ENCODE assay signal across 7 mouse cellular contexts in genomic region chr9:35424671-35425070, GRCm38 (mm10). TPM values are rescaled to one million over a fixed set of nuclear protein-coding genes. Genes with fewer than 3 reads are reported as not detected.
DNase-seq lines count a peak whose midpoint lies in the region; ATAC-seq and TF ChIP-seq lines count a peak whose summit lies in the region.

No protein-coding gene starts in this region.

- peak overlapping the region; percentile 26 for H3K4me3 ChIP-seq in lung, embryonic 14.5 days (ENCODE audit: low read depth, low read length)
- no peak overlapping the region for H3K4me3 ChIP-seq in lung, adult 2 months (replicated peaks; ENCODE audit: extremely low read depth, low read depth, low read length)
- peak overlapping the region; percentile 35 for H3K4me3 ChIP-seq in embryonic fibroblast, embryonic 13.5 days (ENCODE audit: insufficient read depth, low read length)
- peak overlapping the region; percentile 23 for H3K4me3 ChIP-seq in hindbrain, embryonic 14.5 days (replicated peaks; ENCODE audit: low read length)
- H3K4me3 ChIP-seq in midbrain, embryonic 13.5 days (replicated peaks) = peak overlapping the region; percentile 36

- H3K9me3 ChIP-seq in lung, embryonic 14.5 days (ENCODE audit: low read depth, low read length) = no peaks in the 10 kb centered on the region
- no peaks in the 10 kb centered on the region for H3K9me3 ChIP-seq in hindbrain, embryonic 14.5 days (ENCODE audit: control insufficient read depth, low read length)
- H3K9me3 ChIP-seq in midbrain, embryonic 13.5 days = no peaks in the 10 kb centered on the region

- peak; percentile 12; the same call in 1 of the 2 replicates for TF ChIP-seq CTCF in lung, embryonic 14.5 days (IDR thresholded peaks at IDR 0.05; ENCODE audit: low read depth)
- TF ChIP-seq CTCF in lung, adult 2 months (IDR thresholded peaks at IDR 0.05; ENCODE audit: insufficient read depth, low read length) = no peak
- no peak for TF ChIP-seq CTCF in embryonic fibroblast, embryonic 13.5 days (IDR thresholded peaks at IDR 0.05; ENCODE audit: borderline replicate concordance, insufficient read depth, low read length)

- ATAC-seq in lung, embryonic 14.5 days (ENCODE audit: insufficient read depth) = 0 out of 2 replicates have a peak, but pooled peaks have one; percentile 15
- peak; percentile 28; the same call in 1 of the 2 replicates for ATAC-seq in hindbrain, embryonic 14.5 days (ENCODE audit: low FRiP score)
- peak; percentile 74 for ATAC-seq in midbrain, embryonic 13.5 days
- ATAC-seq in erythroblast, adult 5-6 weeks (replicated peaks; ENCODE audit: low FRiP score, poor library complexity, severe bottlenecking) = no peak

- DNase-seq in lung, embryonic 14.5 days = peak; percentile 71
- DNase-seq in lung, adult 2 months = no peak
- peak; percentile 66 for DNase-seq in hindbrain, embryonic 14.5 days (ENCODE audit: low spot score)
- peak; percentile 87 for DNase-seq in telencephalon, adult 2 months (ENCODE audit: low read depth, low spot score)

- no peaks in the 10 kb centered on the region for H3K36me3 ChIP-seq in lung, embryonic 14.5 days (ENCODE audit: insufficient read depth)
- H3K36me3 ChIP-seq in hindbrain, embryonic 14.5 days (replicated peaks; ENCODE audit: control insufficient read depth, insufficient read depth) = no peaks in the 10 kb centered on the region
- no peaks in the 10 kb centered on the region for H3K36me3 ChIP-seq in midbrain, embryonic 13.5 days

- H3K9ac ChIP-seq in lung, embryonic 14.5 days = peak overlapping the region; percentile 14; the same call in 1 of the 2 replicates
- H3K9ac ChIP-seq in hindbrain, embryonic 14.5 days = peak overlapping the region; percentile 25
- H3K9ac ChIP-seq in midbrain, embryonic 13.5 days (replicated peaks) = peak overlapping the region; percentile 55; the same call in 1 of the 2 replicates

- TF ChIP-seq POLR2A in lung, adult 2 months (IDR thresholded peaks at IDR 0.05; ENCODE audit: borderline replicate concordance, extremely low read depth, low read depth, low read length) = no peak
- no peak for TF ChIP-seq POLR2A in embryonic fibroblast, embryonic 13.5 days (IDR thresholded peaks at IDR 0.05; ENCODE audit: low read depth, low read length)

- no peaks in the 10 kb centered on the region for H3K4me1 ChIP-seq in lung, embryonic 14.5 days (ENCODE audit: insufficient read depth)
- no peaks in the 10 kb centered on the region for H3K4me1 ChIP-seq in lung, adult 2 months (ENCODE audit: control insufficient read depth, insufficient read depth, low read length)
- H3K4me1 ChIP-seq in embryonic fibroblast, embryonic 13.5 days (ENCODE audit: control insufficient read depth, insufficient read depth, low read length) = peaks cover 4% of the 10 kb centered on the region; the same call in 1 of the 2 replicates
- H3K4me1 ChIP-seq in hindbrain, embryonic 14.5 days (replicated peaks; ENCODE audit: control insufficient read depth, insufficient read depth, low read length) = peaks cover 40% of the 10 kb centered on the region
- H3K4me1 ChIP-seq in midbrain, embryonic 13.5 days (replicated peaks) = peaks cover 62% of the 10 kb centered on the region

- peak overlapping the region; percentile 48 for H3K4me2 ChIP-seq in lung, embryonic 14.5 days
- H3K4me2 ChIP-seq in hindbrain, embryonic 14.5 days (replicated peaks) = peak overlapping the region; percentile 52
- peak overlapping the region; percentile 51 for H3K4me2 ChIP-seq in midbrain, embryonic 13.5 days (replicated peaks)

- H3K27ac ChIP-seq in lung, embryonic 14.5 days (ENCODE audit: low read depth) = no peak overlapping the region
- H3K27ac ChIP-seq in embryonic fibroblast, embryonic 13.5 days (ENCODE audit: insufficient read depth, low read length) = peak overlapping the region; percentile 30; the same call in 1 of the 2 replicates
- peak overlapping the region; percentile 47 for H3K27ac ChIP-seq in hindbrain, embryonic 14.5 days
- H3K27ac ChIP-seq in midbrain, embryonic 13.5 days = peak overlapping the region; percentile 56

- WGBS in lung, embryonic 14.5 days = 8% methylated on average over 8 of the region's 8 CpGs
- WGBS in lung, adult 2 months = 39% methylated on average over 8 of the region's 8 CpGs
- 8% methylated on average over 8 of the region's 8 CpGs for WGBS in hindbrain, embryonic 14.5 days
- WGBS in midbrain, embryonic 13.5 days = 2% methylated on average over 8 of the region's 8 CpGs

- peaks cover 22% of the 10 kb centered on the region for H3K27me3 ChIP-seq in lung, embryonic 14.5 days (ENCODE audit: insufficient read depth, low read length)
- no peaks in the 10 kb centered on the region for H3K27me3 ChIP-seq in hindbrain, embryonic 14.5 days (ENCODE audit: control insufficient read depth, insufficient read depth, low read length)
- peaks cover 8% of the 10 kb centered on the region for H3K27me3 ChIP-seq in midbrain, embryonic 13.5 days

RNA-seq across cellular contexts. Expression of gene Cdon, which starts 3.7 kb away (rescaled TPM):
- polyA plus RNA-seq in lung, embryonic 14.5 days (2014; fragmentation: Nextera tagmentation; extraction: Ambion mirVana) = 5.2 and 5.4 TPM in 2 replicates
- 5.4 and 7.1 TPM in 2 replicates for polyA plus RNA-seq in lung, adult 2 months (2012; rRNA removed)
- 28.4 and 79.8 TPM in 2 replicates for polyA plus RNA-seq in embryonic fibroblast, embryonic 13.5 days (2011; ENCODE audit: insufficient read length, low read depth, missing spikeins)
- 3.1 and 5.0 TPM in 2 replicates for polyA plus RNA-seq in hindbrain, embryonic 14.5 days (2014; fragmentation: Nextera tagmentation; extraction: Ambion mirVana)
- 9.2 and 10.7 TPM in 2 replicates for polyA plus RNA-seq in midbrain, embryonic 13.5 days (2015; fragmentation: Nextera tagmentation; extraction: Ambion mirVana)
- total RNA-seq in erythroblast, adult 5-6 weeks (2015; ENCODE audit: low replicate concordance) = 0.58 TPM in 1 of 2 replicates, not detected in the other
- 0.09 TPM in 1 of 2 replicates, not detected in the other for total RNA-seq in erythroblast, adult 5-6 weeks (2017; ENCODE audit: low replicate concordance)
